Mouse (Mus musculus) midbrain, embryonic 15.5 days (tissue): ENCODE measurements at regions not wholly inside any gene's neighbourhood (a gene's known extent, or its start where the extent isn't known, plus 50 kb on each side); places are given as distances from the start of the nearest gene placed in this dataset.

Source experiments
- ATAC-seq: fragments of 200-750 bp; cut with Nextera tagmentation; replicated peaks from 2 replicates; pipeline ENCODE4 v1.8.0; 2017; ENCODE audit warnings: moderate TSS enrichment
- H3K27ac ChIP-seq: fragments of 300-500 bp; sonication (generic); 2 replicates; pipeline ENCODE4 v1.5.1; 2015; ENCODE audit warnings: mild to moderate bottlenecking, inconsistent platforms
- H3K27me3 ChIP-seq: fragments of 300-500 bp; sonication (generic); replicated peaks from 2 replicates; pipeline ENCODE4 v1.6.1; 2015; ENCODE audit warnings: inconsistent platforms
- H3K36me3 ChIP-seq: fragments of 300-500 bp; sonication (generic); replicated peaks from 2 replicates; pipeline ENCODE4 v1.6.1; 2015; ENCODE audit warnings: inconsistent platforms
- H3K4me1 ChIP-seq: fragments of 300-500 bp; sonication (generic); 2 replicates; pipeline ENCODE4 v1.6.1; 2015; ENCODE audit warnings: inconsistent platforms
- H3K4me2 ChIP-seq: fragments of 300-500 bp; sonication (generic); 2 replicates; pipeline ENCODE4 v1.6.1; 2015; ENCODE audit warnings: inconsistent platforms, mild to moderate bottlenecking, moderate library complexity
- H3K4me3 ChIP-seq: fragments of 300-500 bp; sonication (generic); 2 replicates; pipeline ENCODE4 v1.5.1; 2015; ENCODE audit warnings: mild to moderate bottlenecking, inconsistent platforms
- H3K9ac ChIP-seq: fragments of 300-500 bp; sonication (generic); 2 replicates; pipeline ENCODE4 v1.6.1; 2015; ENCODE audit warnings: mild to moderate bottlenecking, inconsistent platforms
- H3K9me3 ChIP-seq: fragments of 300-500 bp; sonication (generic); 2 replicates; pipeline ENCODE4 v1.6.1; 2016; ENCODE audit warnings: inconsistent platforms
- WGBS: fragments of 180-500 bp; shearing (Covaris S2); methylation state at CpG from one replicate; pipeline ENCODE4 v1.1.7; 2015; ENCODE audit warnings: mixed read lengths; 5-methylcytosine and 5-hydroxymethylcytosine counted together

DNA sequence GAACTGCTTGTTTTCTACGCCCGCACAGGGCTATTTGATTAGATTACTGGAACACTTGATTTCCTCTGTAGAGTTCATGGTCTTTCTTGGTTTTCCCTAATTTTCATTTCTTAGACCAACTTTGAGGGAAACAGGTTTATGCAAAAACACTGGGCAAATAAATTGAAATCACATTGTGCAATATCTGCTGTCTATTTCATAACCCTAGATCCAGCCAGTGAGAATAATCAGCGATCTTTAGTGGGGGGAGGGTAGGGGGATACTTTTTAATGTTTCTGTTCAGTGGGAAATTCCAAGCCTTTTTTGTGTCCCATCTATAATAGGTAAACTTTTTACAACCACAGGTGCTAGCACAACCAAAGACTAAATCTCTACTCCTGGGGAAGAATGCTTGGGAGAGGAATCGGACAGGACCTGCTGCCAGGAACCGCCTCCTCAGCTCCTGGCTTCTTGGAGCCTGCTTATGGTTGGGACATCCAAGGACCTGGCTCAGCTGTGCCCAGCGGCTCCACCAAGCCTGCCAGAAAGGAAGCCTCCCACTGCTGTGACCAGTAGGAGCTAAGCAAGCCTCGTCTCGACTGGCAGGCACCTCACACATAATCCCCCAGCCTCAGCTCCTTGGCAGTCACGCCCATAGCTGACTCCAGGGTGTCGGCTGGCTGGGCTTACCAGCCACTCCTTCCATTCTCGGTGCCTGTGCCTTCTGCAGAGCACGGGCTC lies 80.8 kb upstream of the Irs2 start:
- no peak overlapping the region for H3K9ac ChIP-seq
- no peak overlapping the region for H3K4me3 ChIP-seq
- 50% methylated on average over 12 of the region's 12 CpGs for WGBS
- no peaks in the 10 kb centered on the region for H3K27me3 ChIP-seq
- H3K36me3 ChIP-seq = no peaks in the 10 kb centered on the region
- H3K9me3 ChIP-seq = no peaks in the 10 kb centered on the region
- H3K27ac ChIP-seq = no peak overlapping the region
- H3K4me1 ChIP-seq = 0 out of 2 replicates have a peak, but pooled peaks cover 6% of the 10 kb centered on the region
- no peak for ATAC-seq
- no peak overlapping the region for H3K4me2 ChIP-seq

DNA sequence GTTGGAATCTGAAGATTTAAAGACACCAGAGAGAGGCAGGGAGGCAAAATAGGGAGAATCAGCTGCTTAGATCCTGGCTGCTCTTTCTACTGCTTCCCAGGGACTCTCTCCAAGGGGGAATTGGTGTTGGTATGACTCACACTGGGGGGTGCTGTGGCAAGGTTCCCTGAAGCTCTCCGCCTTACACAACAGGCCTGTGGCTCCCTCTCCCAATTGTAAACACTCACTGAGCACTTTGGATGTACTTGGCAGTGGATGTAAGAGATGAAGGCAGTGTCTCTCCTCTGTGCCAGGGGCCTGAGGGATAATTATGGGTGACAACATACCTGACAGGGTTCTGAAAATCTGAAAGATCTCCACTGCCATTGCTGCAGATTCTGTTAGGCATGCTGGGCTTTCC lies 77.0 kb upstream of the Irs2 start:
- 68% methylated on average over 1 of the region's 1 CpGs for WGBS
- Histone ChIP-seq H3K27me3 (no peaks in the 10 kb centered on the region), H3K4me2 (no peak overlapping the region), H3K9me3 (no peaks in the 10 kb centered on the region), H3K9ac (no peak overlapping the region), H3K27ac (no peak overlapping the region), H3K36me3 (no peaks in the 10 kb centered on the region), H3K4me3 (no peak overlapping the region), H3K4me1 (0 out of 2 replicates have a peak, but pooled peaks cover 6% of the 10 kb centered on the region)
- ATAC-seq = no peak

DNA sequence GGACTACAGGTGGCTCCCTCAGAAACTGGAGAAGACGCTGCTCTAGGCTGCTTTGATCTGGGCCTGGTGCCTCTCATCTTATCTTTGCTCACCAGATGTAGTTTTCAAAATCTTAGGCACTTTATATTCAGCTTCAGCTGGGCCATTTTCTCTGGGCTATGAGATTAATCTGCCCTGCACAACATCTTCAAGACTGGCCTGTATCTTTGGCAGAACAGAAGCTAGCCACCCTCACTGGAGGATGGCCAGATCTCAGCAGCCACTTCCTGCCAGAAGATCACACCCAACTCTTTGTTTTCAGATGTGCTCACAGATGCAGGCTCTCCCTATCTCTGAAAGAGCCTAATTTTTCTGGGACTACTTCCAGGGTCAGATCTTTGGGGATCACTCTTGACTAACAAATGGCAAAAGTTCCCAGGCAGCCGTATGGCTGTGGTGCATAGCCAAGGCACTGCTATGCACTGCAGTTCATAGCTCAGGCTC lies 75.8 kb upstream of the Irs2 start:
- WGBS = 73% methylated on average over 2 of the region's 2 CpGs
- H3K9ac ChIP-seq = no peak overlapping the region
- H3K4me1 ChIP-seq = 0 out of 2 replicates have a peak, but pooled peaks cover 6% of the 10 kb centered on the region
- H3K36me3 ChIP-seq = no peaks in the 10 kb centered on the region
- H3K27ac ChIP-seq = no peak overlapping the region
- H3K9me3 ChIP-seq = no peaks in the 10 kb centered on the region
- ATAC-seq = no peak
- no peak overlapping the region for H3K4me2 ChIP-seq
- no peak overlapping the region for H3K4me3 ChIP-seq
- no peaks in the 10 kb centered on the region for H3K27me3 ChIP-seq

DNA sequence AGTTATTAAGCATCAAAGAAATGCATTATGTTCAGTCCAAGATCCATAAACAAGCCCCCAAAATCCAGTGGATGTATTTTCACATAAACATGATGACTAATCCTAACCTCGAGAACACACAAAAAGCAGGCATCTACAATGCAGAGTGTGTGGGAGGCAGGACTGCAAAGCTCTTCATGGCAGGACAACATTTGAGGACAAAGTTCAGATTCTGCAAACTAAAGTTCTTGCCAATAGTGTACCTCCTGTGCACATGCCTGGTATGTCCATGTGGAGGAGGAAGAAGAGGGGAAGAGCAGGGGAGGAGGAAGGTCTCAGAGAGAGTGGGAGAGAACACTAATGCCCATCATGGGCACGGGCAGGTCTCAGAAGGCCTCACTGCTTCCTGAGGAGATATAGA lies 72.6 kb upstream of the Irs2 start:
- no peak overlapping the region for H3K9ac ChIP-seq
- no peak overlapping the region for H3K27ac ChIP-seq
- no peak overlapping the region for H3K4me3 ChIP-seq
- no peak for ATAC-seq
- peaks cover 13% of the 10 kb centered on the region for H3K4me1 ChIP-seq
- H3K27me3 ChIP-seq = no peaks in the 10 kb centered on the region
- no peaks in the 10 kb centered on the region for H3K9me3 ChIP-seq
- 84% methylated on average over 2 of the region's 2 CpGs for WGBS
- H3K36me3 ChIP-seq = no peaks in the 10 kb centered on the region
- H3K4me2 ChIP-seq = no peak overlapping the region

DNA sequence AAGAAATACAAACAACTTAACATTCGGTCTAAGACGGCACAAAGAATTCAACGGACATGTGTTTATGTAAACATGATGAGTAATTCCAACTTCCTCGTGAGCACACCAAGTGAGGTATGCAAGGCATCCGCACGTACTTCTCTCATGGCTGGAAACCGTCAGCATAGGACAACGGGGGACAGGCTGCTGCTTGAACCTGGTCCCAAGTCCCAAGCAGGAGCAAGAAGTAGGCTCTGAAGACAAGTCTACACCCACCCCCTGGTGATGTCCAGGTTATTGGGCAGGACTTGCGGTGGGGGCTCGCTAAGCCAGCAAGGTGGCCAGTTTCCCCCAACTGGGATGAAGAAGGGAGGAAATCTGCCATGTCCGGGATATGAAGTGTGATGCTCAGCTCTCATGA lies 71.5 kb upstream of the Irs2 start:
- ATAC-seq = no peak
- no peak overlapping the region for H3K4me3 ChIP-seq
- 88% methylated on average over 11 of the region's 11 CpGs for WGBS
- H3K4me2 ChIP-seq = no peak overlapping the region
- peaks cover 8% of the 10 kb centered on the region for H3K4me1 ChIP-seq
- no peaks in the 10 kb centered on the region for H3K9me3 ChIP-seq
- H3K27me3 ChIP-seq = no peaks in the 10 kb centered on the region
- H3K27ac ChIP-seq = no peak overlapping the region
- H3K36me3 ChIP-seq = no peaks in the 10 kb centered on the region
- H3K9ac ChIP-seq = no peak overlapping the region

DNA sequence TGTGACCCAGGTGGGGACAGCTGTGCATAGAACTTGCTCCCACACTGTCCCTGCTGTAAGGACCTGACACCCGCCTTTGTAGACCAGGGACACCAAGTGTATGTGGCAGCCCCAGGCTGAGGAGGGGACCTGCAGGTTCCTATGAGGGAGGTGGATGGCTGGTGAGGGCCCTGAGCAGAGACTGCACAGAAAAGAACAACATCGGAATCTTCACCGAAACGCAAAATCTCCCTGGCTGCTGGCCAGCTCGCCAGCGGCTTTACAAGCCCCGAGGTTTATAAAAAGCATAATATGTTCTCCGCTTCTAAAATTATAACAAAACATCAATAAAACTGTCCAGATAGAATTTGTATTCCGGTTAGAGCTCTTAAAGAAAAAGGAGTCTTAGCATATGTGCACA lies 68.9 kb upstream of the Irs2 start:
- 64% methylated on average over 9 of the region's 9 CpGs for WGBS
- no peaks in the 10 kb centered on the region for H3K9me3 ChIP-seq
- H3K36me3 ChIP-seq = no peaks in the 10 kb centered on the region
- no peak overlapping the region for H3K9ac ChIP-seq
- H3K4me1 ChIP-seq = peaks cover 7% of the 10 kb centered on the region
- H3K4me2 ChIP-seq = no peak overlapping the region
- ATAC-seq = no peak
- H3K4me3 ChIP-seq = no peak overlapping the region
- no peak overlapping the region for H3K27ac ChIP-seq
- H3K27me3 ChIP-seq = no peaks in the 10 kb centered on the region

DNA sequence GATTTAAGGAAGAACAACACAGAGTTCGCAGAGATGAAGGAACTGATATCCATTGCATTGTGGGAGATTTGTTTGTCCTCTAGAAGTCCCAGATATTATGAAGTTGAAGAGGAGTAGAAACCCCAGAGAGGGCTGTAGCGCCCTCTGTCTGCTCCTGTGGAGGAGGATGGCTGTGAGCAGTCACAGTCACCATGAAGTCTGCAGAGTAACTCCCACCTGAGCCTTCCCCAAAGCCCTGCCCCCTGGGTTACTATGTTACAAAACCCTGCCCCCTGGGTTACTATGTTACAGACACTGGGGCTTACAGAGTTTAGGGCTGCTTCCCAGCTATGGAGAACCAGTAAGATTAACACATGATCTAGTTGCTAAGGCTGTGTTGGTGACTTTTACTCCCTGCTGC lies 62.9 kb upstream of the Irs2 start:
- no peaks in the 10 kb centered on the region for H3K9me3 ChIP-seq
- H3K4me1 ChIP-seq = no peaks in the 10 kb centered on the region
- no peak overlapping the region for H3K9ac ChIP-seq
- no peaks in the 10 kb centered on the region for H3K27me3 ChIP-seq
- no peak overlapping the region for H3K27ac ChIP-seq
- ATAC-seq = no peak
- no peak overlapping the region for H3K4me3 ChIP-seq
- no peak overlapping the region for H3K4me2 ChIP-seq
- H3K36me3 ChIP-seq = no peaks in the 10 kb centered on the region
- 68% methylated on average over 2 of the region's 2 CpGs for WGBS

DNA sequence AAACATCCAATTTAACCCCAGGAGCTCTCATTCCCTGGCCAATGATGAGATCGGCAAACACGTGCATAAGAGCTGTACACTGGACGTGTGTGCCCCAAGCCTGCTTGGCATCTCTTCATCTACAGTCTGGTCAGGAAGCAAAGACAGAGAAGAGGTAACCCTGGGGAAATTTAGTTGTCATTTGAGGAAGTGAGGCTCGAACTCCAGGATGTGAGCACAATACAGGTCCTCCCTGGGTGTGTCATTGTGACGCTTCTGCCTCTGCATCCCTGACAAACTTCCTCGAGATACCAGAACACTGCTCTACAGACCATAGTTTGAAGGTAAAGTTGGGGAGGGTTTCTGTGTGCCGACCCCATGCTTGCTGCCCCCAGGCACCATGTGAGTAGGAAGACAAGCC lies 59.2 kb upstream of the Irs2 start:
- Histone ChIP-seq H3K36me3 (no peaks in the 10 kb centered on the region), H3K27me3 (no peaks in the 10 kb centered on the region), H3K9ac (no peak overlapping the region), H3K4me3 (no peak overlapping the region), H3K4me1 (no peaks in the 10 kb centered on the region), H3K27ac (no peak overlapping the region), H3K9me3 (no peaks in the 10 kb centered on the region), H3K4me2 (no peak overlapping the region)
- 83% methylated on average over 7 of the region's 7 CpGs for whole genome bisulfite sequencing
- ATAC-seq = no peak

DNA sequence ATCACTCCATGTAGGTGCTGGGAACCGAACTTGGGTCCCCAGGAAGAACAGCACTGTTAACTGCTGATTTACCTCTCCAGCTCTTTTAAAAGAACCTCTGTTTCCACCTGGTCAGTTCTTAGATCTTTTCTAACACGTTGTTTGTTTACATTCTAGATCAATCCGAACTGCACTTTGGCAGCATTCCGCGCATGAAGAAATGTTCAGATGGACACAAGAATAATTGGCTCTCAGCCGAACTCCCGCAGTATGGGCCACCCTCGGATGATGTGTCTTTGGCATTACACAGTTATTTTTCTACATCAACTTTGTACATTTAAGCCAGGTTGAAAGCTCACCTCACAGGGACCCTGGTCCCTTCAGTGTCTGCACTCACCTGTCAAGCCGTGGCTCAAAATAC lies 57.7 kb upstream of the Irs2 start:
- H3K36me3 ChIP-seq = no peaks in the 10 kb centered on the region
- ATAC-seq = no peak
- H3K9ac ChIP-seq = no peak overlapping the region
- no peaks in the 10 kb centered on the region for H3K27me3 ChIP-seq
- H3K4me1 ChIP-seq = no peaks in the 10 kb centered on the region
- H3K4me3 ChIP-seq = no peak overlapping the region
- H3K4me2 ChIP-seq = no peak overlapping the region
- 89% methylated on average over 9 of the region's 9 CpGs for WGBS
- H3K9me3 ChIP-seq = no peaks in the 10 kb centered on the region
- no peak overlapping the region for H3K27ac ChIP-seq

DNA sequence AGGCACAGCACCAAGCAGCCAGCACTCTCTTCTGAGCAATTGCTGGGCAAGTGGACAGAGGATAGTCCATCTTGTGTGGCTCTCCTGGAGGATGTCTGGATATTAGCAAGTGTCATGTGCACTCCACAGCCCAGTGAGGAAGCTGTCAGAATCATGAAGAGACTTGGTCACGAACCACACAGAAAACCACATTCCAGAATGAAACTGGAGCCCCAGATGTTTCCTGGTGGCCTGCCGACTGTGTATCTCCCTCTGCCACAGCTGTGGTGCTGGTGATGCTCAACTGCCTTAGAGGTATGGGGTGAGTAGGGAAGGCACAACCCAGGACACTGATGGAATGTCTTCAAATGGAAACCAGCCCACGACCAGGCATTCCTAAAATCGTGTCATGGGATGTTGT lies 57.0 kb upstream of the Irs2 start:
- Histone ChIP-seq H3K4me3 (no peak overlapping the region), H3K36me3 (no peaks in the 10 kb centered on the region), H3K4me1 (no peaks in the 10 kb centered on the region), H3K9me3 (no peaks in the 10 kb centered on the region), H3K4me2 (no peak overlapping the region), H3K27ac (no peak overlapping the region), H3K27me3 (no peaks in the 10 kb centered on the region), H3K9ac (no peak overlapping the region)
- no peak for ATAC-seq
- 78% methylated on average over 4 of the region's 4 CpGs for WGBS

DNA sequence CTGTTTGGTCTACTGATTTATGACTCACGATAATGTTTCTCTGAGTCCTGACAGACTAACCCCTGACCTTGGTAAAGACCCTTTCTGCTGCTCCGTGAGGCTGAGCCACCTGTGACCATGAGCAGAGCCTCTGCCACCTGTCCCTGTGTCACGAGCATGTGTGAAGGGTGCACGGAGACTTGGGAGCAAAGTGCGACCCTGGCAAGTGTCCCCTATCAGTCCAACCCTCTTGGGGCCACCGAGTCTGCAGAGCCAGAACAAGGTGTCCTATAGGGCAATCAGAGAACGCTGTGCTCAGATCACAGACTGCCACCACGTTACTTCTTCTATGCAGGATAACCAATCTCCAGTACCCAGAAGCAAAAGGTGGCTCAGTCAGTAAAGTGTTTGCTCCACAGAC lies 54.8 kb upstream of the Irs2 start:
- H3K4me3 ChIP-seq = no peak overlapping the region
- no peaks in the 10 kb centered on the region for H3K36me3 ChIP-seq
- no peak for ATAC-seq
- WGBS = 89% methylated on average over 8 of the region's 8 CpGs
- no peak overlapping the region for H3K4me2 ChIP-seq
- H3K4me1 ChIP-seq = no peaks in the 10 kb centered on the region
- no peak overlapping the region for H3K9ac ChIP-seq
- H3K27me3 ChIP-seq = no peaks in the 10 kb centered on the region
- H3K27ac ChIP-seq = no peak overlapping the region
- H3K9me3 ChIP-seq = no peaks in the 10 kb centered on the region

DNA sequence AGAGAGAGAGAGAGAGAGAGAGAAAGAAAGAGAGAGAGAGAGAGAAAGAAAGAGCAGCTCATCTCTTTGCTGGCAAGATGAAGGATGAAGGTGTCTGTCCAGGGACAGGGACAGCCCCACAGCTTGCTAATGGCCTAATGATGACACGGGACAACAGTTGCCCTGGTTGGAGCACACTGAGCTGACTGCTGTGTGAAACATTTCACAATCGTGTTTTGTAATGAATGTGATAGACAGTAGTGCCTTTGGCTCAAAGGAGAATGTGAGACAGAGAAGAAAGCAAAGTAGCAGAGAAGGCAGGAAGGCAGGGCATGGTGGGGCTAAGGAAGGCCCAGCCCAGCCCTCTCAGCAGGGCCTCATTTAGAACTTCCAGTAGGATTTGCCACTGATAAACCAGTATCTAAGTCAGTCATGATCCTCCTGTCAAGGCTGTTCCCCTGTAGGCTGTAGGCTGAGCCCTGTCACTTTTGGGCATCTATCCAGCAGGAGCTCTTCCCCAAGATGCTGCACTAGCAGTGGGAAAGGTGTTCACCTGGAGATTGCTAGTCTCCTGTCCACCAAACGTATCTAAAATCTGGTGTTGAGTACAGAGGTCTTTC lies 54.2 kb upstream of the Irs2 start:
- Histone ChIP-seq H3K36me3 (no peaks in the 10 kb centered on the region), H3K27me3 (no peaks in the 10 kb centered on the region), H3K27ac (no peak overlapping the region), H3K4me1 (no peaks in the 10 kb centered on the region), H3K9ac (no peak overlapping the region), H3K9me3 (no peaks in the 10 kb centered on the region), H3K4me2 (no peak overlapping the region), H3K4me3 (no peak overlapping the region)
- WGBS = 69% methylated on average over 3 of the region's 3 CpGs
- ATAC-seq = no peak

DNA sequence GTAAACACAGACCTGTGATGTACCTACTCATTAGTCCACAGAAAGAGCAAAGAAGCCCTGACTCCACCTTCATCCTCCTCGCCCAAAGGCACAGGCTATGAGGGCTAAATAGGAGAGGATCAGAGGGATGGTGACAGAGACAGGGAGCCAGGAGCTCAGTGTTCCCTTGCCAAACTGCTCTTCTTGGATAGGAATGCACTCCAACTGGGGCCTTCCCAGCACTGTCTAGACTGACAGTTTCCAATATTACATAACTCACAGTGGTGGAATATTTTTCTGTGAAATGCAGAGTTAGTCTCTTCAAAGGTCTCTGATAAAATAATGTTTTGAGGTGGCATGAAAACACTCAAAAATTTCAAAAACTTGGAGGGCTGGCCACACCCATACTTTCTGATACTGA lies 53.5 kb upstream of the Irs2 start:
- Histone ChIP-seq H3K4me2 (no peak overlapping the region), H3K4me1 (no peaks in the 10 kb centered on the region), H3K27ac (no peak overlapping the region), H3K27me3 (no peaks in the 10 kb centered on the region), H3K4me3 (no peak overlapping the region), H3K9me3 (no peaks in the 10 kb centered on the region), H3K36me3 (no peaks in the 10 kb centered on the region), H3K9ac (no peak overlapping the region)
- ATAC-seq = no peak
- 62% methylated on average over 1 of the region's 1 CpGs for WGBS
